Mouse (Mus musculus): Measurements from ENCODE around the gene Tctex1d1. TPM values are rescaled to one million over a fixed set of nuclear protein-coding genes. Genes with fewer than 3 reads are reported as not detected.

Tctex1d1 gene
- polyA plus RNA-seq, 1 experiment from 2014 or later: 3.3 TPM

DNA sequence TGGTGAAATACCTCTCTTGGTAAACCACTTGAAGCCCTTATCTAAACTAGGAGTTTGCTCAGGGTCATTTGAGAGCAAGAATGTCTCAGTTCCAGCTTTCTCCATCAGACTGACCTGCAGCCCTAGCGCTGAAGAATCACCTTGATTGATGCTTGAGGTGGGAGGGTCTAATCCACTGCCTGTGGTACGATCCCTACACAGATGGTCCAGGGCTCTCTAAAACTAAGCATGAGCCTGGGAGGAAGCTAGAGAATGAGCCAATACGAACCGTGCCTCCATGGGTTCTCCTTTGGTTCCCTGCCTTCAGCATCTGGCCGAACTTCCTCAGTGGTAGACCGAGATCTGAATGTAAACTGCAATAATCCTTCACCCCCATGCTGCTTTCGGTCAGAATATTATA, 49.3 kb downstream of the Tctex1d1 start:
- 88% methylated on average over 7 of the region's 7 CpGs for WGBS
- Histone ChIP-seq H3K4me1 (ENCODE audit: control insufficient read depth, insufficient read depth, low read depth, low read length) (no peaks in the 10 kb centered on the region), H3K9me3 (ENCODE audit: control insufficient read depth, low read length) (no peaks in the 10 kb centered on the region), H3K27ac (ENCODE audit: low read depth, low read length) (no peak overlapping the region), H3K36me3 (ENCODE audit: control insufficient read depth, insufficient read depth, low read length) (no peaks in the 10 kb centered on the region), H3K4me2 (ENCODE audit: low read length) (no peak overlapping the region), H3K4me3 (ENCODE audit: low read length) (no peak overlapping the region), H3K9ac (ENCODE audit: low read depth, low read length) (no peak overlapping the region), H3K27me3 (replicated peaks; ENCODE audit: control insufficient read depth, insufficient read depth, low read length) (no peaks in the 10 kb centered on the region)
- ATAC-seq: no peak

GRCm38 (mm10) chr4:103028177-103029088, 50.0 kb downstream of the Tctex1d1 start:
- no peak overlapping the region for H3K4me2 ChIP-seq (ENCODE audit: low read length)
- no peaks in the 10 kb centered on the region for H3K27me3 ChIP-seq (replicated peaks; ENCODE audit: control insufficient read depth, insufficient read depth, low read length)
- 78% methylated on average over 13 of the region's 13 CpGs for WGBS
- H3K36me3 ChIP-seq (ENCODE audit: control insufficient read depth, insufficient read depth, low read length): no peaks in the 10 kb centered on the region
- ATAC-seq: no peak
- H3K9me3 ChIP-seq (ENCODE audit: control insufficient read depth, low read length): no peaks in the 10 kb centered on the region
- H3K4me1 ChIP-seq (ENCODE audit: control insufficient read depth, insufficient read depth, low read depth, low read length): no peaks in the 10 kb centered on the region
- no peak overlapping the region for H3K9ac ChIP-seq (ENCODE audit: low read depth, low read length)
- H3K27ac ChIP-seq (ENCODE audit: low read depth, low read length): no peak overlapping the region
- H3K4me3 ChIP-seq (ENCODE audit: low read length): no peak overlapping the region

DNA sequence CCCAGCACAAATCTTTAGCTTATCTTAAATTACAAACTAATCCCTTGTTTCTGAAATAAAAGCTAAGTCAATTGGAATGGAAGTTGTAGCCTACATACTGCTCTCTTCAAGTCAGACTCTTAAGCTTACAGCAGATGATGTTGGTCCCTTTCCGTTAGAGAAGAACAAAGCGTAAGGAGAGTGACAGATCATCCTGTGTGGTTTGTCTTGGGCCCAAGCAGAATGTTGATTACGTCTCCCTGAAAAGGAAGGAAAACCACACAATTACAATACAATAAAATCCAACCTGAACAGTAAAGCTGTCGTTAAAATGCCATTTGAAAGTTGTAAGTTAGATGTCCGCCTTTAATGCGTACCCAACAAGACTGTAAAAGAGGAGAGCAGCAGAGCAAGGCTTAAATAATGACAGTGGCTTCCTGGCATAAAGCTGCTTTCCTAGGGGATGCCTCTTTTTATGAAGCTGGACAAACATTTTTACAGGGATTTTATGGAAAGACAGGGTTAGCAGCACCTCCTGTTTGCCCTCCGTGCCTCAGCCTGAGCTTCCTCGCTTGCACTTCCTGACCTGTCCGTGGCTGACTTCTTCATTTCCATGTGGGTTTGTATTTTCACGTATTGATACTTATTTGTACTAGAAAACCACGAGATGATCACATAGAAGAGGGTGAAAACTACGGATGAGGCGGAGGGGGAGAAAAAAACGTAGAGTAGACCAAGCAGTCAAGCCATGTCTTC, 60.9 kb downstream of the Tctex1d1 start:
- H3K4me1 ChIP-seq (ENCODE audit: control insufficient read depth, insufficient read depth, low read depth, low read length): no peaks in the 10 kb centered on the region
- H3K4me2 ChIP-seq (ENCODE audit: low read length): no peak overlapping the region
- H3K9me3 ChIP-seq (ENCODE audit: control insufficient read depth, low read length): no peaks in the 10 kb centered on the region
- no peaks in the 10 kb centered on the region for H3K27me3 ChIP-seq (replicated peaks; ENCODE audit: control insufficient read depth, insufficient read depth, low read length)
- H3K9ac ChIP-seq (ENCODE audit: low read depth, low read length): no peak overlapping the region
- ATAC-seq: no peak
- 90% methylated on average over 14 of the region's 14 CpGs for WGBS
- H3K36me3 ChIP-seq (ENCODE audit: control insufficient read depth, insufficient read depth, low read length): no peaks in the 10 kb centered on the region
- no peak overlapping the region for H3K27ac ChIP-seq (ENCODE audit: low read depth, low read length)
- no peak overlapping the region for H3K4me3 ChIP-seq (ENCODE audit: low read length)

DNA sequence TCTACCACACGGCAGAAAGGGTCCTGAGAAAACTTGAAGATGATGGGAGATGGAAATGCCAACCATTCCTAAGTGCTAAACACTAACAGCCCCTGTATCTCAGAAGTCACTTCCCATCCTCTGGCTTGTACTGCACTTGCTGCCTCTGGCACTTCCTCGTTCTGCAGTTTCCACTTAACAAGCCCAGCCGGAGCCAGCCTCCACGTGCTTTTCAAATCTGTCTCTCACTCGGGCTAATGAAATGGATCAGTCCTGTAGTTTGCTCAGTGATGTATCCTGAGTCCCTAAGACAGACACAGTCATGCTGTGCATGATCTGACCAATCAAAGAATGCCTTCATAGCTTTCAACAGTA, 61.4 kb downstream of the Tctex1d1 start:
- H3K4me1 ChIP-seq (ENCODE audit: control insufficient read depth, insufficient read depth, low read depth, low read length): no peaks in the 10 kb centered on the region
- H3K9ac ChIP-seq (ENCODE audit: low read depth, low read length): no peak overlapping the region
- no peak overlapping the region for H3K27ac ChIP-seq (ENCODE audit: low read depth, low read length)
- no peaks in the 10 kb centered on the region for H3K9me3 ChIP-seq (ENCODE audit: control insufficient read depth, low read length)
- no peak overlapping the region for H3K4me3 ChIP-seq (ENCODE audit: low read length)
- H3K27me3 ChIP-seq (replicated peaks; ENCODE audit: control insufficient read depth, insufficient read depth, low read length): no peaks in the 10 kb centered on the region
- no peaks in the 10 kb centered on the region for H3K36me3 ChIP-seq (ENCODE audit: control insufficient read depth, insufficient read depth, low read length)
- H3K4me2 ChIP-seq (ENCODE audit: low read length): no peak overlapping the region
- WGBS: 86% methylated on average over 5 of the region's 5 CpGs
- ATAC-seq: no peak

- H3K27me3 ChIP-seq (replicated peaks; ENCODE audit: control insufficient read depth, insufficient read depth, low read length): no peaks in the 10 kb centered on the region
- H3K4me1 ChIP-seq (ENCODE audit: control insufficient read depth, insufficient read depth, low read depth, low read length): no peaks in the 10 kb centered on the region
- H3K36me3 ChIP-seq (ENCODE audit: control insufficient read depth, insufficient read depth, low read length): no peaks in the 10 kb centered on the region
- H3K4me2 ChIP-seq (ENCODE audit: low read length): no peak overlapping the region
- no peak overlapping the region for H3K4me3 ChIP-seq (ENCODE audit: low read length)
- ATAC-seq: no peak
- 93% methylated on average over 11 of the region's 11 CpGs for WGBS
- H3K27ac ChIP-seq (ENCODE audit: low read depth, low read length): no peak overlapping the region
- H3K9me3 ChIP-seq (ENCODE audit: control insufficient read depth, low read length): no peaks in the 10 kb centered on the region
- no peak overlapping the region for H3K9ac ChIP-seq (ENCODE audit: low read depth, low read length)
These were observed 64.6 kb downstream of the Tctex1d1 start for GRCm38 (mm10) chr4:103042997-103043396.

- Histone ChIP-seq H3K36me3 (ENCODE audit: control insufficient read depth, insufficient read depth, low read length) (no peaks in the 10 kb centered on the region), H3K27me3 (replicated peaks; ENCODE audit: control insufficient read depth, insufficient read depth, low read length) (no peaks in the 10 kb centered on the region), H3K4me1 (ENCODE audit: control insufficient read depth, insufficient read depth, low read depth, low read length) (no peaks in the 10 kb centered on the region), H3K9ac (ENCODE audit: low read depth, low read length) (no peak overlapping the region), H3K9me3 (ENCODE audit: control insufficient read depth, low read length) (no peaks in the 10 kb centered on the region), H3K27ac (ENCODE audit: low read depth, low read length) (no peak overlapping the region), H3K4me3 (ENCODE audit: low read length) (no peak overlapping the region), H3K4me2 (ENCODE audit: low read length) (no peak overlapping the region)
- no peak for ATAC-seq
- 90% methylated on average over 11 of the region's 11 CpGs for WGBS
These were observed 69.6 kb downstream of the Tctex1d1 start for GRCm38 (mm10) chr4:103048046-103048445.

Other genes with a start within 250 kb of the Tctex1d1 start
- 66.1 and 68.0 TPM in 2 replicates for gene Sgip1, start 237.3 kb upstream of the Tctex1d1 start, polyA plus RNA-seq (2015; fragmentation: Nextera tagmentation; extraction: Ambion mirVana)
- gene Insl5, start 48.2 kb downstream of the Tctex1d1 start, polyA plus RNA-seq (2015; fragmentation: Nextera tagmentation; extraction: Ambion mirVana): 0.32 and 0.69 TPM in 2 replicates
- 27.3 and 28.8 TPM in 2 replicates for gene Mier1, start 135.8 kb downstream of the Tctex1d1 start, polyA plus RNA-seq (2015; fragmentation: Nextera tagmentation; extraction: Ambion mirVana)
- 5.5 and 6.7 TPM in 2 replicates for gene Wdr78, start 135.9 kb downstream of the Tctex1d1 start, polyA plus RNA-seq (2015; fragmentation: Nextera tagmentation; extraction: Ambion mirVana)
- 6.9 and 7.5 TPM in 2 replicates for gene Slc35d1, start 236.6 kb downstream of the Tctex1d1 start, polyA plus RNA-seq (2015; fragmentation: Nextera tagmentation; extraction: Ambion mirVana)

Data from hindbrain, embryonic 16.5 days (tissue).